Mouse (Mus musculus) G1E (cell line): ENCODE measurements around the gene Ndufa8.

ENCODE experiments used
- CTCF ChIP-seq: IDR thresholded peaks from 2 replicates; pipeline ENCODE4 v1.5.1; 2012; ENCODE audit warnings: low read depth, low read length, inconsistent platforms, mixed read lengths
- GATA1 ChIP-seq: IDR thresholded peaks from 2 replicates; pipeline ENCODE4 v1.6.1; 2012; ENCODE audit warnings: borderline replicate concordance, low read length, inconsistent platforms, mixed read lengths

DNA sequence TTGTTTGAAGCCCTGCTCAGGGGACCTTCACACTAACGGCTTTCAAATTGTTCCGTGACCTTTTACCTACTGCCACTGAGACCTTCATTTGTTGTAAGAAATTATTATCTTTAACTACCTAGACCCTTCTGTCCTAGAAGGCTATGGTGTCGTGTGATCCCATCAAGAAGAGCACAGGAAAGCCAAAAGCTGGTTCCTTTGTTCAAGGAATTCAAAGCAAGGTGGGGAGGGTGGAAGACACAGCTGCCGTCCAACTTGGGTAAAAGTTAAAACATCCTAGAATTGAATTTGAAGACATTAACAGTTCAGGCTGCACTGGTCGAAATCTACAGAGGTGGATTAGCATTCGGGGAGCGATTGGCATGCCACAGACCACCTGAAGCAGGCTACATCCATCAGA, 15.2 kb downstream of the Ndufa8 start:
- TF ChIP-seq GATA1 (no peak), CTCF (no peak)
